Mouse (Mus musculus): Measurements from ENCODE around the gene Ccdc124. TPM values are rescaled to one million over a fixed set of nuclear protein-coding genes. Genes with fewer than 3 reads are reported as not detected.

Ccdc124 gene
- polyA plus RNA-seq, 1 experiment from 2014 or later: 167 TPM

DNA sequence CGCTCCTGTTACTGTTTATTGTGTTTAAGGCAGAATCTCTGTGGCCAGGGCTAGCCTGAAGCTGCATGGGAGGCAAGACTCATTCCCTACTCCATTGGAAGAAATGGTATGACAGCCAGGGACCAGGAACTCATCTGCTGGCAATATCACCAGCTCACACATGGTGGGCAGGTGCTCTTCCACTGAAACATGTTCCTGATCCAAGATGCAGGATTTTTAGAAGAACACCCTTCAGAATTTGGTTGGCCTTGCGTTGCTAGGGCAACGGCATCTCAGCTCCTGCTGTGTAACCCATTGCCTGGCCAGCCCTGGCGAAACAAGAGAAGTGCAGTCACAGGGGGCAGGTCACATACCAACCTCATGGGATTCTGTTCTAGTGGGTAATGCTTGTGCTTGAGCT is 5.8 kb upstream of the Ccdc124 start:
- ATAC-seq: no peak
- Histone ChIP-seq H3K4me1 (replicated peaks; ENCODE audit: control insufficient read depth, insufficient read depth, low read length) (peaks cover 5% of the 10 kb centered on the region), H3K27ac (ENCODE audit: low read length) (no peak overlapping the region), H3K4me3 (replicated peaks; ENCODE audit: low read length) (no peak overlapping the region), H3K4me2 (ENCODE audit: low read length) (no peak overlapping the region), H3K9me3 (ENCODE audit: control insufficient read depth, low read length) (no peaks in the 10 kb centered on the region), H3K27me3 (replicated peaks; ENCODE audit: control insufficient read depth, insufficient read depth, low read length) (no peaks in the 10 kb centered on the region), H3K36me3 (ENCODE audit: control insufficient read depth, insufficient read depth) (no peaks in the 10 kb centered on the region), H3K9ac (replicated peaks; ENCODE audit: low read depth, low read length) (no peak overlapping the region)
- 50% methylated on average over 4 of the region's 4 CpGs for WGBS

DNA sequence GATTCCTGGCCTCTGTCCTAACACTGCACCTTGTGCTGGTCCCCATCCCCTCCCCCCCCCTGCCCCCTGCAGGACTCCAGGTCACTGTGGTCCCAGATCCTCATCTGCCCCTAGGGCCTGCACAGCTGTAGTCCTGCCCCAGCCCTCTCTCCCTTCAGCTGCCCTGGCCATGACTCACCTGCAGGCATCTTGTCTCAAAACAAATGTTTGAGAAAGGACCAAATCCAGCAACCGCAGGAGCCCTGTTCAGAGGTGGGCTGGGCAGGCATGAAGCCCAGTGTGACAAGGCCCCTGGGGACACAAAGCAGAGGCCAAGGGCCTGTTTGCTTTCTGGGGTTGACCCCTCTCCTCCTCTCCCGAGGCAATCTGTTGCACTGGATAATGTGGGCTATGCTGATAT is 4.4 kb upstream of the Ccdc124 start:
- Histone ChIP-seq H3K4me2 (ENCODE audit: low read length) (no peak overlapping the region), H3K9ac (replicated peaks; ENCODE audit: low read depth, low read length) (no peak overlapping the region), H3K4me1 (replicated peaks; ENCODE audit: control insufficient read depth, insufficient read depth, low read length) (peaks cover 5% of the 10 kb centered on the region), H3K4me3 (replicated peaks; ENCODE audit: low read length) (no peak overlapping the region), H3K36me3 (ENCODE audit: control insufficient read depth, insufficient read depth) (no peaks in the 10 kb centered on the region), H3K27me3 (replicated peaks; ENCODE audit: control insufficient read depth, insufficient read depth, low read length) (no peaks in the 10 kb centered on the region), H3K27ac (ENCODE audit: low read length) (no peak overlapping the region), H3K9me3 (ENCODE audit: control insufficient read depth, low read length) (no peaks in the 10 kb centered on the region)
- 61% methylated on average over 2 of the region's 2 CpGs for WGBS
- no peak for ATAC-seq

DNA sequence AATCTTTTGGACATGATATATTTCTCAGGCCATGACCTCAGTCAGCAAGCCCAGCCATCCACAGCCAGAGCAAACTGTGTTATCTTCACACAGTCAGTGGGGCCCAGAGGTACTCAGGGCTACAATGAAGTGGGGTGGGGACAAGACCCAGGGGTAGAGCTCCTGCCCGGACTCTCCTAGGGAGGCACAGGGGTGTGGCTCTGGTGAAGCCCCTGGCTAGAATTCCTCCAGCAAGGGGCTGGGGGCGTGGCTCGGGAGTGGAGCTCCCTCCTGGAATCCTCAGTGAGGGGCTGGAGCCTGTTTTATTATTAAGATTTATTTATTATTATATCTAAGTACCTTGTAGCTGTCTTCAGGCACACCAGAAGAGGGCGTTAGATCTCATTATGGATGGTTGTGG is 2.6 kb upstream of the Ccdc124 start:
- H3K36me3 ChIP-seq (ENCODE audit: control insufficient read depth, insufficient read depth): no peaks in the 10 kb centered on the region
- ATAC-seq: no peak
- H3K27ac ChIP-seq (ENCODE audit: low read length): no peak overlapping the region
- H3K9ac ChIP-seq (replicated peaks; ENCODE audit: low read depth, low read length): no peak overlapping the region
- no peaks in the 10 kb centered on the region for H3K9me3 ChIP-seq (ENCODE audit: control insufficient read depth, low read length)
- H3K27me3 ChIP-seq (replicated peaks; ENCODE audit: control insufficient read depth, insufficient read depth, low read length): no peaks in the 10 kb centered on the region
- no peak overlapping the region for H3K4me2 ChIP-seq (ENCODE audit: low read length)
- 60% methylated on average over 4 of the region's 4 CpGs for WGBS
- H3K4me1 ChIP-seq (replicated peaks; ENCODE audit: control insufficient read depth, insufficient read depth, low read length): peaks cover 17% of the 10 kb centered on the region
- no peak overlapping the region for H3K4me3 ChIP-seq (replicated peaks; ENCODE audit: low read length)

DNA sequence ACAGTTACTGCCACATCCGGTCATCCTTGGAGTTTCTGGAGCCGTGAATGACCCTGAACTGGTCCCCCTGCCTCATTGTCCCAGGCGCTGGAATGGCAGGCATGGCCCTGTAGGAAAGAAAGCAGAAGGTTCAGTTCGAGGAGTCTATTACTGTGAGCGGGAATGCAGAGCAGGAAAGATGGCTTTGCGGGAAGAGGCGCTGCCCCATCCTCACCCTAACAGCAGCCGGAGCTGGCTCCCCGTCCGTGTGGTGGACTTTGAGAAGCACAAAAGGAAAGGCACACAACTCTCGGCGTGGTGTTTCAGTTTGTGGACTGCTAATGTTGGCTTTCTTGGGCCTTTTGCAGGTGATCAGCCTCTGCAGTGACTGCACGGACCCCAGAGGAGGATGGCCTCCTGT is 706 bp upstream of the Ccdc124 start:
- Histone ChIP-seq H3K9ac (replicated peaks; ENCODE audit: low read depth, low read length) (no peak overlapping the region), H3K4me3 (replicated peaks; ENCODE audit: low read length) (no peak overlapping the region), H3K9me3 (ENCODE audit: control insufficient read depth, low read length) (no peaks in the 10 kb centered on the region), H3K4me1 (replicated peaks; ENCODE audit: control insufficient read depth, insufficient read depth, low read length) (peaks cover 16% of the 10 kb centered on the region), H3K27ac (ENCODE audit: low read length) (no peak overlapping the region), H3K4me2 (ENCODE audit: low read length) (no peak overlapping the region), H3K27me3 (replicated peaks; ENCODE audit: control insufficient read depth, insufficient read depth, low read length) (no peaks in the 10 kb centered on the region), H3K36me3 (ENCODE audit: control insufficient read depth, insufficient read depth) (no peaks in the 10 kb centered on the region)
- WGBS: 90% methylated on average over 13 of the region's 13 CpGs
- ATAC-seq: no peak

DNA sequence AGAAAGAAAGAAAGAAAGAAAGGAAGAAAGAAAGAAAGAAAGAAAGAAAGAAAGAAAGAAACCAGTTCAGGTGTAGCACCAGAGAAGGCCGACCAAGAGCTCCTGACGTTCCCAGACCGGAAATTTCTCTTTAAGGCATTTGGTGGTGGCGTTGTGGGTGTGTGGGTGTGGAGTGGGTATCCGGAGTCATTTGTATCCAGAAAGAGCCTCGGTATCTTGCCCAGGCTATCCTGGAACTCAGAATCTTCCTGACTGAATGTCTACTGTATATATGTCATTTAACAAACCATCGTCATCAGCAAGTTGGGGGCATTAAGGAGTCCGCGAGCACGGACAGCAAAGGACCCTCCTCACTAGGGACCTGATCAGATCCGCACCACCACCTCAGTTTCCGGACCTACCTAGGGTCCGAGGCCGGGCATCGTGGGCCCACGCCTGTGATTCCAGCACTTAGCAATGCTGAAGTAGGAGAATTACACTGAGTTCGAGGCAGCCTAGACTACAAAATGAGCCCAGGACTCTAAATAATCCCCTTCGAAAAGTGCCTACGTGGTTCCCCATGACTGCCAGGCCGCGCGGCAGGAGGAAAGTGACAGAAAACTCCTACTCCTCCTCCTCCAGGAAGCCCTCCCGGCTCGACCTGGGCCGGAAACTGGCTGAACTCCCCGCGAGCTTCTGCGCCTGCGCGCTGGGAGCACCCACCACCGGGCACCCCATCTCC is 932 bp downstream of the Ccdc124 start:
- Histone ChIP-seq H3K4me2 (ENCODE audit: low read length) (peak overlapping the region; percentile 64), H3K9me3 (ENCODE audit: control insufficient read depth, low read length) (no peaks in the 10 kb centered on the region), H3K9ac (replicated peaks; ENCODE audit: low read depth, low read length) (peak overlapping the region; percentile 80), H3K27me3 (replicated peaks; ENCODE audit: control insufficient read depth, insufficient read depth, low read length) (no peaks in the 10 kb centered on the region), H3K4me3 (replicated peaks; ENCODE audit: low read length) (peak overlapping the region; percentile 92), H3K4me1 (replicated peaks; ENCODE audit: control insufficient read depth, insufficient read depth, low read length) (peaks cover 29% of the 10 kb centered on the region), H3K36me3 (ENCODE audit: control insufficient read depth, insufficient read depth) (0 out of 2 replicates have a peak, but pooled peaks cover 3% of the 10 kb centered on the region), H3K27ac (ENCODE audit: low read length) (peak overlapping the region; percentile 92)
- 5% methylated on average over 30 of the region's 31 CpGs for WGBS
- ATAC-seq: 0 out of 2 replicates have a peak, but pooled peaks have one; percentile 0

DNA sequence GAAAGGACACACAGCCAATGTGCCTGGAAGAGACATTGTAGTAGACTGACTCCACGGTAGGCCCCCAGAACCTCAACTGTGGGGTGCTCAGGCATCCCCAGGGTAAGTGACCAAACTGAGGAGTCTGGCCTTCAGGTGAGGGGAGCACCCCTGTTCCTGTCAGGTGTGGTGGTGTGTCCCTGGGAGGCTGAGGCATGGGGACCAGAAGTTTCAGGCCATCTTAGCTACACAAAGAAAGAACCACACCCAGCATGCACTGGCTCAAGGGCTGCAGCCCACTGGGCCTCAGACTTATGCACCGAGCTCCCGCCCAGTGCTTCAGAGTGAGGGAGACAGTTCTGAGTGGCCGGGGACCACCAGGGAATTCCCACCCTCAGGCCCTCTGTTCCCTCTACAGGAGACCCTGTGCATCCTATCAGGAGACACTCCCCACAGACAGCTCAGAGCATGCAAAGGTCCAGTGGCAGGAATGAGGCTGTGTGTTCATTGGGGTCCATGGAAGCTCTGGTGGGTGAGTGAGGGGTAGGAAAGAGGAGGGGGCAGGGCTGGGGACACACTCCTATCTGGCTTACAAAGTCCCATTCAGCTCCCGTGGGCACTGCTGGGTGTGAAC is 2.4 kb downstream of the Ccdc124 start:
- WGBS: 81% methylated on average over 5 of the region's 5 CpGs

DNA sequence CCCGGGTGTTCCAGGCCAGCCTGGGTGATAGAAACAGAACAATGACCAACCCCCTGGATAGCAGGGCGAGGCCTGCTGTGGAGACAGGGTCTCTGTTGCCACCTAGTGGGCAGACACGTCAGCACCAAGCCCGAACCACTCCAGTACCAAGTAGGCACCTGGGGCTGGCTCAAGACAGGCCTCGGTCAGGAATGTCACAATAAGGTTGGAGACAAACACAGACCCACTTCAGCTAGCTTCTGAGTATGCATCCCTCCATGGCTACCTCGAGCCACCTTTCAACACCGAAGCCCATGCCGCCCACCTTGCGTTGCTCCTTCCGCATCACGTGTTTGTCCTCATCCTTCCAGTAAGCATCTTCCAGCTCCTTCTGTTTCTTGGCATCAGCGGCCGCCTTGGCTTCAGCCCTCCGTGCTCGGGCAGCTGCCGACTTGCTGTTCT is 4.1 kb downstream of the Ccdc124 start:
- 0 out of 2 replicates have a peak, but pooled peaks cover 5% of the 10 kb centered on the region for H3K36me3 ChIP-seq (ENCODE audit: control insufficient read depth, insufficient read depth)
- no peak overlapping the region for H3K4me3 ChIP-seq (replicated peaks; ENCODE audit: low read length)
- H3K9me3 ChIP-seq (ENCODE audit: control insufficient read depth, low read length): no peaks in the 10 kb centered on the region
- H3K27me3 ChIP-seq (replicated peaks; ENCODE audit: control insufficient read depth, insufficient read depth, low read length): no peaks in the 10 kb centered on the region
- H3K27ac ChIP-seq (ENCODE audit: low read length): peak overlapping the region; percentile 64
- peak overlapping the region; percentile 26; the same call in 1 of the 2 replicates for H3K4me2 ChIP-seq (ENCODE audit: low read length)
- H3K4me1 ChIP-seq (replicated peaks; ENCODE audit: control insufficient read depth, insufficient read depth, low read length): peaks cover 40% of the 10 kb centered on the region
- H3K9ac ChIP-seq (replicated peaks; ENCODE audit: low read depth, low read length): peak overlapping the region; percentile 55
- WGBS: 39% methylated on average over 16 of the region's 16 CpGs
- ATAC-seq: 0 out of 2 replicates have a peak, but pooled peaks have one; percentile 9

More for the DNA sequence above, 2.4 kb downstream of the Ccdc124 start:
- 0 out of 2 replicates have a peak, but pooled peaks cover 5% of the 10 kb centered on the region for H3K36me3 ChIP-seq (ENCODE audit: control insufficient read depth, insufficient read depth)
- no peaks in the 10 kb centered on the region for H3K27me3 ChIP-seq (replicated peaks; ENCODE audit: control insufficient read depth, insufficient read depth, low read length)
- no peak overlapping the region for H3K9ac ChIP-seq (replicated peaks; ENCODE audit: low read depth, low read length)
- peaks cover 30% of the 10 kb centered on the region for H3K4me1 ChIP-seq (replicated peaks; ENCODE audit: control insufficient read depth, insufficient read depth, low read length)
- H3K27ac ChIP-seq (ENCODE audit: low read length): no peak overlapping the region
- no peak for ATAC-seq
- H3K4me2 ChIP-seq (ENCODE audit: low read length): no peak overlapping the region
- H3K4me3 ChIP-seq (replicated peaks; ENCODE audit: low read length): no peak overlapping the region
- H3K9me3 ChIP-seq (ENCODE audit: control insufficient read depth, low read length): no peaks in the 10 kb centered on the region

DNA sequence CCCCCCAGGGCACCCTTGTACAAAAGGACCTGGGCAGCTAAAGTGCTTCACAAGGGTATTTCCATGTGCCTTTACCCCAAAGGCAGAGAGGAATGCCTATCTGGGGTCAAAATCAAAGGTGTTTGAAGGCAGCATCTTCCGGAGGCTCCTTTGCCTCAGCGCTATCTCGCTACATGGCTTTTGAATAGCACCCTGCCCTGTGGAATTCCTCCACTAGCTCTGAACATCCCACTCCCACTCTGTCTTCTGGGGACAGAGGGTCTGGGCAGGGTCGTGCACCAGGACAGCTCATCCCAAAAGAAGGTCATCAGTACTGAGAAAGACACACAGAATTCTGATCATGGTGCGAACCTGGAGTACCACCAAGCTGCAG is 4.5 kb downstream of the Ccdc124 start:
- peak overlapping the region; percentile 64 for H3K27ac ChIP-seq (ENCODE audit: low read length)
- WGBS: 39% methylated on average over 5 of the region's 5 CpGs
- H3K9ac ChIP-seq (replicated peaks; ENCODE audit: low read depth, low read length): peak overlapping the region; percentile 55
- peaks cover 45% of the 10 kb centered on the region for H3K4me1 ChIP-seq (replicated peaks; ENCODE audit: control insufficient read depth, insufficient read depth, low read length)
- ATAC-seq: no peak
- H3K27me3 ChIP-seq (replicated peaks; ENCODE audit: control insufficient read depth, insufficient read depth, low read length): no peaks in the 10 kb centered on the region
- H3K4me2 ChIP-seq (ENCODE audit: low read length): peak overlapping the region; percentile 26
- H3K4me3 ChIP-seq (replicated peaks; ENCODE audit: low read length): no peak overlapping the region
- H3K36me3 ChIP-seq (ENCODE audit: control insufficient read depth, insufficient read depth): 0 out of 2 replicates have a peak, but pooled peaks cover 5% of the 10 kb centered on the region
- no peaks in the 10 kb centered on the region for H3K9me3 ChIP-seq (ENCODE audit: control insufficient read depth, low read length)

DNA sequence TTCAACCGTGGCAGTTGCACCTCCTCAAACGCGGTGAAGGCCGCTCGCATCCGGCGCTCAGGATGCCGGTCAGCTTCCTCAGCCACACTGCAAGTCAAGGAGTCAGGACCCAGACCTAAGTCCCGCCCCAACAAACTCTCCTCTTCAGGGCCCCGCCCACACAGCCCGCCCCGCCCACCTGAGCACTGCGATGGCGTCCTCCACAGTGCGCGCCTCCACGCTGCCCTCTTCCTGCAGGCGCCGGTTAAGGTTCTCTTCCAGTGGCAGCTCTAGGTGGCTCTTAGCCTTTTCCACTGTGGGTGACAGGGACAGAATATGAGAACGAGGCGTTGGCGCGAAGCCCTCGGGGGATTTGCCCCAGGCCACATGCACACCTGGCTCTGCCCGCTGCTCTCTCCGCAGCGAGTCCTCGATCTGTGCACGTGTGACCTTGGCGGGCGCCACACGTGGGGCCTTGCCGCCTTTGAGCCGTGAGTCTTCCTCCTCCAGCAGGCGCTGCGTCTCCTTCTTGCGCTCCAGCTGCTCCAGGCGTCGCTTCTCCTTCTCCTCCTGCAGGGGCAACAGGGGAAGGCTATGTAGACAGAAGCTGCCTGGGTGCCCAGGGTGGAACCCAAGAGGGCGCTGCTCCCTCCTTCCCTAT is 5.1 kb downstream of the Ccdc124 start:
- Histone ChIP-seq H3K9me3 (ENCODE audit: control insufficient read depth, low read length) (no peaks in the 10 kb centered on the region), H3K27ac (ENCODE audit: low read length) (peak overlapping the region; percentile 64), H3K9ac (replicated peaks; ENCODE audit: low read depth, low read length) (peak overlapping the region; percentile 55), H3K27me3 (replicated peaks; ENCODE audit: control insufficient read depth, insufficient read depth, low read length) (no peaks in the 10 kb centered on the region), H3K4me3 (replicated peaks; ENCODE audit: low read length) (no peak overlapping the region), H3K4me2 (ENCODE audit: low read length) (peak overlapping the region; percentile 26), H3K36me3 (ENCODE audit: control insufficient read depth, insufficient read depth) (0 out of 2 replicates have a peak, but pooled peaks cover 5% of the 10 kb centered on the region), H3K4me1 (replicated peaks; ENCODE audit: control insufficient read depth, insufficient read depth, low read length) (peaks cover 50% of the 10 kb centered on the region)
- no peak for ATAC-seq
- WGBS: 18% methylated on average over 40 of the region's 40 CpGs

Measured in forebrain, embryonic 16.5 days (tissue).